Mouse (Mus musculus): Measurements from ENCODE around the gene Ptk7. TPM values are rescaled to one million over a fixed set of nuclear protein-coding genes. Genes with fewer than 3 reads are reported as not detected.

Ptk7 gene
- polyA plus RNA-seq, 1 experiment from 2014 or later, result 20.0 TPM

- Histone ChIP-seq H3K9me3 (ENCODE audit: control insufficient read depth, low read length) (no peaks in the 10 kb centered on the region), H3K4me3 (replicated peaks; ENCODE audit: low read depth, low read length) (no peak overlapping the region), H3K4me1 (ENCODE audit: control insufficient read depth, insufficient read depth, low read length) (peaks cover 34% of the 10 kb centered on the region), H3K36me3 (ENCODE audit: control insufficient read depth, insufficient read depth, low read length) (no peaks in the 10 kb centered on the region), H3K27ac (replicated peaks; ENCODE audit: low read depth, low read length) (peak overlapping the region; percentile 73), H3K4me2 (ENCODE audit: low read length) (peak overlapping the region; percentile 34), H3K9ac (replicated peaks; ENCODE audit: low read length) (peak overlapping the region; percentile 36), H3K27me3 (ENCODE audit: control insufficient read depth, insufficient read depth, low read length) (no peaks in the 10 kb centered on the region)
- ATAC-seq (ENCODE audit: low FRiP score, low TSS enrichment) (0 out of 2 replicates have a peak, but pooled peaks have one; percentile 46), DNase-seq (peak; percentile 65)
- WGBS, result 6% methylated on average over 27 of the region's 27 CpGs
Observed at GRCm38 (mm10) chr17:46618769-46619682, 10.3 kb downstream of the Ptk7 start.

GRCm38 (mm10) chr17:46618394-46618768 lies 10.9 kb downstream of the Ptk7 start:
- peaks cover 33% of the 10 kb centered on the region for H3K4me1 ChIP-seq (ENCODE audit: control insufficient read depth, insufficient read depth, low read length)
- H3K27me3 ChIP-seq (ENCODE audit: control insufficient read depth, insufficient read depth, low read length), result no peaks in the 10 kb centered on the region
- ATAC-seq (ENCODE audit: low FRiP score, low TSS enrichment) (no peak), DNase-seq (peak; percentile 30)
- WGBS, result 14% methylated on average over 6 of the region's 6 CpGs
- H3K4me3 ChIP-seq (replicated peaks; ENCODE audit: low read depth, low read length), result no peak overlapping the region
- no peaks in the 10 kb centered on the region for H3K9me3 ChIP-seq (ENCODE audit: control insufficient read depth, low read length)
- no peak overlapping the region for H3K9ac ChIP-seq (replicated peaks; ENCODE audit: low read length)
- peak overlapping the region; percentile 73 for H3K27ac ChIP-seq (replicated peaks; ENCODE audit: low read depth, low read length)
- H3K4me2 ChIP-seq (ENCODE audit: low read length), result peak overlapping the region; percentile 34
- H3K36me3 ChIP-seq (ENCODE audit: control insufficient read depth, insufficient read depth, low read length), result no peaks in the 10 kb centered on the region

- Histone ChIP-seq H3K4me2 (ENCODE audit: low read length) (0 out of 2 replicates have a peak overlapping the region, but pooled peaks have one; percentile 34), H3K4me1 (ENCODE audit: control insufficient read depth, insufficient read depth, low read length) (peaks cover 33% of the 10 kb centered on the region), H3K9ac (replicated peaks; ENCODE audit: low read length) (no peak overlapping the region), H3K4me3 (replicated peaks; ENCODE audit: low read depth, low read length) (no peak overlapping the region), H3K9me3 (ENCODE audit: control insufficient read depth, low read length) (no peaks in the 10 kb centered on the region), H3K27ac (replicated peaks; ENCODE audit: low read depth, low read length) (peak overlapping the region; percentile 73; the same call in 1 of the 2 replicates), H3K27me3 (ENCODE audit: control insufficient read depth, insufficient read depth, low read length) (no peaks in the 10 kb centered on the region), H3K36me3 (ENCODE audit: control insufficient read depth, insufficient read depth, low read length) (no peaks in the 10 kb centered on the region)
- ATAC-seq (ENCODE audit: low FRiP score, low TSS enrichment), result no peak
- no peak for DNase-seq
- WGBS, result 75% methylated on average over 12 of the region's 12 CpGs
Observed at GRCm38 (mm10) chr17:46617799-46618198, 11.5 kb downstream of the Ptk7 start.

- Histone ChIP-seq H3K9me3 (ENCODE audit: control insufficient read depth, low read length) (no peaks in the 10 kb centered on the region), H3K9ac (replicated peaks; ENCODE audit: low read length) (no peak overlapping the region), H3K27me3 (ENCODE audit: control insufficient read depth, insufficient read depth, low read length) (no peaks in the 10 kb centered on the region), H3K27ac (replicated peaks; ENCODE audit: low read depth, low read length) (no peak overlapping the region), H3K4me2 (ENCODE audit: low read length) (no peak overlapping the region), H3K36me3 (ENCODE audit: control insufficient read depth, insufficient read depth, low read length) (no peaks in the 10 kb centered on the region), H3K4me3 (replicated peaks; ENCODE audit: low read depth, low read length) (no peak overlapping the region), H3K4me1 (ENCODE audit: control insufficient read depth, insufficient read depth, low read length) (peaks cover 22% of the 10 kb centered on the region)
- no peak for ATAC-seq (ENCODE audit: low FRiP score, low TSS enrichment)
- 62% methylated on average over 3 of the region's 3 CpGs for WGBS
- DNase-seq, result no peak
Observed at GRCm38 (mm10) chr17:46613229-46613628, 16.1 kb downstream of the Ptk7 start.

GRCm38 (mm10) chr17:46612820-46613219 lies 16.5 kb downstream of the Ptk7 start:
- WGBS, result 53% methylated on average over 4 of the region's 4 CpGs
- ATAC-seq (ENCODE audit: low FRiP score, low TSS enrichment), result no peak
- Histone ChIP-seq H3K4me2 (ENCODE audit: low read length) (no peak overlapping the region), H3K36me3 (ENCODE audit: control insufficient read depth, insufficient read depth, low read length) (no peaks in the 10 kb centered on the region), H3K4me3 (replicated peaks; ENCODE audit: low read depth, low read length) (no peak overlapping the region), H3K4me1 (ENCODE audit: control insufficient read depth, insufficient read depth, low read length) (peaks cover 18% of the 10 kb centered on the region; the same call in 1 of the 2 replicates), H3K9ac (replicated peaks; ENCODE audit: low read length) (no peak overlapping the region), H3K27ac (replicated peaks; ENCODE audit: low read depth, low read length) (no peak overlapping the region), H3K9me3 (ENCODE audit: control insufficient read depth, low read length) (no peaks in the 10 kb centered on the region), H3K27me3 (ENCODE audit: control insufficient read depth, insufficient read depth, low read length) (no peaks in the 10 kb centered on the region)
- DNase-seq, result no peak

GRCm38 (mm10) chr17:46612189-46612588 lies 17.1 kb downstream of the Ptk7 start:
- ATAC-seq (ENCODE audit: low FRiP score, low TSS enrichment), result no peak
- no peak overlapping the region for H3K4me2 ChIP-seq (ENCODE audit: low read length)
- H3K9me3 ChIP-seq (ENCODE audit: control insufficient read depth, low read length), result no peaks in the 10 kb centered on the region
- H3K9ac ChIP-seq (replicated peaks; ENCODE audit: low read length), result no peak overlapping the region
- 81% methylated on average over 2 of the region's 2 CpGs for WGBS
- DNase-seq, result no peak
- no peak overlapping the region for H3K4me3 ChIP-seq (replicated peaks; ENCODE audit: low read depth, low read length)
- H3K36me3 ChIP-seq (ENCODE audit: control insufficient read depth, insufficient read depth, low read length), result no peaks in the 10 kb centered on the region
- H3K4me1 ChIP-seq (ENCODE audit: control insufficient read depth, insufficient read depth, low read length), result peaks cover 13% of the 10 kb centered on the region; the same call in 1 of the 2 replicates
- no peak overlapping the region for H3K27ac ChIP-seq (replicated peaks; ENCODE audit: low read depth, low read length)
- H3K27me3 ChIP-seq (ENCODE audit: control insufficient read depth, insufficient read depth, low read length), result no peaks in the 10 kb centered on the region

GRCm38 (mm10) chr17:46611316-46611715 lies 18.0 kb downstream of the Ptk7 start:
- Histone ChIP-seq H3K4me2 (ENCODE audit: low read length) (no peak overlapping the region), H3K4me3 (replicated peaks; ENCODE audit: low read depth, low read length) (no peak overlapping the region), H3K9me3 (ENCODE audit: control insufficient read depth, low read length) (no peaks in the 10 kb centered on the region), H3K27ac (replicated peaks; ENCODE audit: low read depth, low read length) (no peak overlapping the region), H3K27me3 (ENCODE audit: control insufficient read depth, insufficient read depth, low read length) (no peaks in the 10 kb centered on the region), H3K36me3 (ENCODE audit: control insufficient read depth, insufficient read depth, low read length) (no peaks in the 10 kb centered on the region), H3K9ac (replicated peaks; ENCODE audit: low read length) (no peak overlapping the region), H3K4me1 (ENCODE audit: control insufficient read depth, insufficient read depth, low read length) (peaks cover 11% of the 10 kb centered on the region; the same call in 1 of the 2 replicates)
- DNase-seq, result no peak
- no peak for ATAC-seq (ENCODE audit: low FRiP score, low TSS enrichment)
- 97% methylated on average over 6 of the region's 6 CpGs for WGBS

- H3K27me3 ChIP-seq (ENCODE audit: control insufficient read depth, insufficient read depth, low read length), result no peaks in the 10 kb centered on the region
- DNase-seq (no peak), ATAC-seq (ENCODE audit: low FRiP score, low TSS enrichment) (no peak)
- no peaks in the 10 kb centered on the region for H3K9me3 ChIP-seq (ENCODE audit: control insufficient read depth, low read length)
- H3K4me1 ChIP-seq (ENCODE audit: control insufficient read depth, insufficient read depth, low read length), result peaks cover 19% of the 10 kb centered on the region
- no peaks in the 10 kb centered on the region for H3K36me3 ChIP-seq (ENCODE audit: control insufficient read depth, insufficient read depth, low read length)
- no peak overlapping the region for H3K4me3 ChIP-seq (replicated peaks; ENCODE audit: low read depth, low read length)
- 73% methylated on average over 15 of the region's 15 CpGs for WGBS
- H3K9ac ChIP-seq (replicated peaks; ENCODE audit: low read length), result no peak overlapping the region
- H3K4me2 ChIP-seq (ENCODE audit: low read length), result no peak overlapping the region
- H3K27ac ChIP-seq (replicated peaks; ENCODE audit: low read depth, low read length), result 0 out of 2 replicates have a peak overlapping the region, but pooled peaks have one; percentile 8
Observed at GRCm38 (mm10) chr17:46609721-46610514, 19.4 kb downstream of the Ptk7 start.

All from midbrain, embryonic 14.5 days (tissue).